In the genomic region with DNA sequence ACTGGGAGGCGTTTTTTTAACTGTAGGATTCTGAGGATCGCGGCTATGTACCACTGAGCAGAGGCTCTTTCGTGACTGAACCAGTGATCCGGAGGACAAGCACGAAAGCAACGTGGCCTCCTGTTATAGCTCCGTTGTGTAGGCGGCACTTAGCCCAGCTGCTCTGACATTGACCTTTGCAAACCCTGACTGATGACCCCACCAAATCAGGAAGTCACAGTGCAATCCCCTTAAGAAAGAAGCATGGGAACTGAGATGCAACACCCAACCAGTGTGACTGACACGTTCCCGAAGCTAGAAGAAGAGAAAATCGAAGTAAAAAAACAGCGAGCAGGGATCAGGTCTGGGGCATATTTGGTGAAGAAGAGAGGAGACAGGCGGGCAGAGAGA, we compare ENCODE assay signal across 7 mouse cellular contexts. TPM values are rescaled to one million over a fixed set of nuclear protein-coding genes. Genes with fewer than 3 reads are reported as not detected.
DNase-seq lines count a peak whose midpoint lies in the region; ATAC-seq and TF ChIP-seq lines count a peak whose summit lies in the region.

No protein-coding gene starts in this region.

- no peak for ATAC-seq in hindbrain, embryonic 14.5 days (ENCODE audit: low FRiP score)
- ATAC-seq in lung, postnatal 0 days, result peak; percentile 47
- ATAC-seq in stomach, embryonic 15.5 days (ENCODE audit: insufficient read depth, low FRiP score, low read depth), result no peak

- no peaks in the 10 kb centered on the region for H3K36me3 ChIP-seq in E14TG2a.4 (ENCODE audit: insufficient read depth, low read length)
- no peaks in the 10 kb centered on the region for H3K36me3 ChIP-seq in hindbrain, embryonic 14.5 days (replicated peaks; ENCODE audit: control insufficient read depth, insufficient read depth)
- H3K36me3 ChIP-seq in lung, postnatal 0 days (ENCODE audit: insufficient read depth, low read length), result no peaks in the 10 kb centered on the region
- H3K36me3 ChIP-seq in stomach, embryonic 15.5 days, result no peaks in the 10 kb centered on the region

- TF ChIP-seq CTCF in E14TG2a.4 (conservative IDR thresholded peaks at IDR 0.05; ENCODE audit: low read length), result no peak
- no peak for TF ChIP-seq CTCF in lung, postnatal 0 days (IDR thresholded peaks at IDR 0.05)

- no peak overlapping the region for H3K9ac ChIP-seq in hindbrain, embryonic 14.5 days
- H3K9ac ChIP-seq in lung, postnatal 0 days (replicated peaks; ENCODE audit: low read depth), result no peak overlapping the region
- H3K9ac ChIP-seq in stomach, embryonic 15.5 days, result no peak overlapping the region

- H3K4me2 ChIP-seq in hindbrain, embryonic 14.5 days (replicated peaks), result peak overlapping the region; percentile 36
- H3K4me2 ChIP-seq in lung, postnatal 0 days (replicated peaks; ENCODE audit: low read depth, low read length), result peak overlapping the region; percentile 31
- H3K4me2 ChIP-seq in stomach, embryonic 15.5 days, result peak overlapping the region; percentile 33

- H3K27me3 ChIP-seq in E14TG2a.4 (ENCODE audit: insufficient read depth, low read length), result no peaks in the 10 kb centered on the region
- H3K27me3 ChIP-seq in hindbrain, embryonic 14.5 days (ENCODE audit: control insufficient read depth, insufficient read depth, low read length), result no peaks in the 10 kb centered on the region
- no peaks in the 10 kb centered on the region for H3K27me3 ChIP-seq in lung, postnatal 0 days (replicated peaks; ENCODE audit: insufficient read depth, low read length)
- no peaks in the 10 kb centered on the region for H3K27me3 ChIP-seq in stomach, embryonic 15.5 days (replicated peaks)

- 40% methylated on average over 14 of the region's 14 CpGs for WGBS in hindbrain, embryonic 14.5 days
- 49% methylated on average over 14 of the region's 14 CpGs for WGBS in lung, postnatal 0 days
- 50% methylated on average over 14 of the region's 14 CpGs for WGBS in stomach, embryonic 15.5 days

- no peak for TF ChIP-seq EP300 in lung, postnatal 0 days (IDR thresholded peaks at IDR 0.05)

- H3K27ac ChIP-seq in hindbrain, embryonic 14.5 days, result no peak overlapping the region
- peak overlapping the region; percentile 20 for H3K27ac ChIP-seq in lung, postnatal 0 days (ENCODE audit: low read length)
- H3K27ac ChIP-seq in stomach, embryonic 15.5 days, result no peak overlapping the region

- H3K4me1 ChIP-seq in E14TG2a.4 (replicated peaks; ENCODE audit: low read depth, low read length), result peaks cover 33% of the 10 kb centered on the region
- H3K4me1 ChIP-seq in hindbrain, embryonic 14.5 days (replicated peaks; ENCODE audit: control insufficient read depth, insufficient read depth, low read length), result no peaks in the 10 kb centered on the region
- H3K4me1 ChIP-seq in lung, postnatal 0 days (ENCODE audit: insufficient read depth, low read depth, low read length), result peaks cover 3% of the 10 kb centered on the region; the same call in 1 of the 2 replicates
- H3K4me1 ChIP-seq in stomach, embryonic 15.5 days, result 0 out of 2 replicates have a peak, but pooled peaks cover 3% of the 10 kb centered on the region

- H3K9me3 ChIP-seq in E14TG2a.4 (ENCODE audit: low read length), result no peaks in the 10 kb centered on the region
- H3K9me3 ChIP-seq in hindbrain, embryonic 14.5 days (ENCODE audit: control insufficient read depth, low read length), result no peaks in the 10 kb centered on the region
- no peaks in the 10 kb centered on the region for H3K9me3 ChIP-seq in lung, postnatal 0 days (ENCODE audit: low read length)
- no peaks in the 10 kb centered on the region for H3K9me3 ChIP-seq in stomach, embryonic 15.5 days

- peak overlapping the region; percentile 41 for H3K4me3 ChIP-seq in E14TG2a.4 (replicated peaks; ENCODE audit: low read length)
- no peak overlapping the region for H3K4me3 ChIP-seq in hindbrain, embryonic 14.5 days (replicated peaks; ENCODE audit: low read length)
- H3K4me3 ChIP-seq in lung, postnatal 0 days (ENCODE audit: low read depth, low read length), result peak overlapping the region; percentile 8; the same call in 1 of the 2 replicates
- H3K4me3 ChIP-seq in stomach, embryonic 15.5 days (replicated peaks), result no peak overlapping the region

- DNase-seq in adrenal gland, postnatal 36 days, result peak; percentile 28 to 29
- no peak for DNase-seq in hindbrain, embryonic 14.5 days (ENCODE audit: low spot score)
- DNase-seq in lung, postnatal 0 days (ENCODE audit: low spot score), result peak; percentile 52
- no peak for DNase-seq in cerebellum, adult 8-10 months
- DNase-seq in urinary bladder, adult 2 months (ENCODE audit: low spot score), result no peak

RNA-seq across cellular contexts. Expression of a gene that starts 6.6 kb away (rescaled TPM):
- total RNA-seq in adrenal gland, postnatal 36 days (2021), result not detected
- 0.29 TPM in 1 of 2 replicates, not detected in the other for polyA plus RNA-seq in hindbrain, embryonic 14.5 days (2014; fragmentation: Nextera tagmentation; extraction: Ambion mirVana)
- polyA plus RNA-seq in lung, postnatal 0 days (2015; fragmentation: Nextera tagmentation; extraction: Ambion mirVana), result not detected in 2 replicates
- polyA plus RNA-seq in stomach, embryonic 15.5 days (2015; fragmentation: Nextera tagmentation; extraction: Ambion mirVana), result not detected in 2 replicates
- polyA plus RNA-seq in urinary bladder, adult 2 months (2012; rRNA removed), result not detected in 2 replicates

RNA-seq across cellular contexts. Expression of a gene that starts 9.6 kb away (rescaled TPM):
- total RNA-seq in adrenal gland, postnatal 36 days (2021), result not detected
- polyA plus RNA-seq in hindbrain, embryonic 14.5 days (2014; fragmentation: Nextera tagmentation; extraction: Ambion mirVana), result not detected in 2 replicates
- not detected in 2 replicates for polyA plus RNA-seq in lung, postnatal 0 days (2015; fragmentation: Nextera tagmentation; extraction: Ambion mirVana)
- polyA plus RNA-seq in stomach, embryonic 15.5 days (2015; fragmentation: Nextera tagmentation; extraction: Ambion mirVana), result not detected in 2 replicates
- polyA plus RNA-seq in urinary bladder, adult 2 months (2012; rRNA removed), result not detected in 2 replicates

RNA-seq across cellular contexts. Expression of a gene that starts 10.2 kb away (rescaled TPM):
- not detected for total RNA-seq in adrenal gland, postnatal 36 days (2021)
- 1.2 and 1.4 TPM in 2 replicates for polyA plus RNA-seq in hindbrain, embryonic 14.5 days (2014; fragmentation: Nextera tagmentation; extraction: Ambion mirVana)
- polyA plus RNA-seq in lung, postnatal 0 days (2015; fragmentation: Nextera tagmentation; extraction: Ambion mirVana), result 0.10 TPM in 1 of 2 replicates, not detected in the other
- polyA plus RNA-seq in stomach, embryonic 15.5 days (2015; fragmentation: Nextera tagmentation; extraction: Ambion mirVana), result 0.12 and 0.26 TPM in 2 replicates
- 3.3 and 4.7 TPM in 2 replicates for polyA plus RNA-seq in urinary bladder, adult 2 months (2012; rRNA removed)

RNA-seq across cellular contexts. Expression of a gene that starts 30.7 kb away (rescaled TPM):
- not detected for total RNA-seq in adrenal gland, postnatal 36 days (2021)
- polyA plus RNA-seq in hindbrain, embryonic 14.5 days (2014; fragmentation: Nextera tagmentation; extraction: Ambion mirVana), result 0.99 TPM in 1 of 2 replicates, not detected in the other
- polyA plus RNA-seq in lung, postnatal 0 days (2015; fragmentation: Nextera tagmentation; extraction: Ambion mirVana), result not detected in 2 replicates
- not detected in 2 replicates for polyA plus RNA-seq in stomach, embryonic 15.5 days (2015; fragmentation: Nextera tagmentation; extraction: Ambion mirVana)
- polyA plus RNA-seq in urinary bladder, adult 2 months (2012; rRNA removed), result not detected in 2 replicates

RNA-seq across cellular contexts. Expression of a gene that starts 39.3 kb away (rescaled TPM):
- total RNA-seq in adrenal gland, postnatal 36 days (2021), result not detected
- polyA plus RNA-seq in hindbrain, embryonic 14.5 days (2014; fragmentation: Nextera tagmentation; extraction: Ambion mirVana), result not detected in 2 replicates
- not detected in 2 replicates for polyA plus RNA-seq in lung, postnatal 0 days (2015; fragmentation: Nextera tagmentation; extraction: Ambion mirVana)
- polyA plus RNA-seq in stomach, embryonic 15.5 days (2015; fragmentation: Nextera tagmentation; extraction: Ambion mirVana), result not detected in 2 replicates
- polyA plus RNA-seq in urinary bladder, adult 2 months (2012; rRNA removed), result not detected in 2 replicates

Comparison
In these comparisons a context has a peak if more than half of its experiments do, and no peak if none do; other contexts are left out.
1. H3K4me3 ChIP-seq: peak in E14TG2a.4 (single experiment) and lung, postnatal 0 days (single experiment); none in hindbrain, embryonic 14.5 days (single experiment) and stomach, embryonic 15.5 days (single experiment).
2. DNase-seq: peak in adrenal gland, postnatal 36 days (2 of 2) and lung, postnatal 0 days (single experiment); none in hindbrain, embryonic 14.5 days (single experiment), cerebellum, adult 8-10 months (single experiment) and urinary bladder, adult 2 months (single experiment).
3. Peak in every context shown above with its lines, with median percentiles within 50 percentile points of each other: H3K4me2 ChIP-seq.